Mouse (Mus musculus): ENCODE measurements around the gene Alg2. TPM values are rescaled to one million over a fixed set of nuclear protein-coding genes. Genes with fewer than 3 reads are reported as not detected.
A peak's percentile ranks its signal among the peaks of the same experiment; 100 is the strongest.

The Alg2 gene
- polyA plus RNA-seq, 1 experiment from 2014 or later = 161 TPM

DNA sequence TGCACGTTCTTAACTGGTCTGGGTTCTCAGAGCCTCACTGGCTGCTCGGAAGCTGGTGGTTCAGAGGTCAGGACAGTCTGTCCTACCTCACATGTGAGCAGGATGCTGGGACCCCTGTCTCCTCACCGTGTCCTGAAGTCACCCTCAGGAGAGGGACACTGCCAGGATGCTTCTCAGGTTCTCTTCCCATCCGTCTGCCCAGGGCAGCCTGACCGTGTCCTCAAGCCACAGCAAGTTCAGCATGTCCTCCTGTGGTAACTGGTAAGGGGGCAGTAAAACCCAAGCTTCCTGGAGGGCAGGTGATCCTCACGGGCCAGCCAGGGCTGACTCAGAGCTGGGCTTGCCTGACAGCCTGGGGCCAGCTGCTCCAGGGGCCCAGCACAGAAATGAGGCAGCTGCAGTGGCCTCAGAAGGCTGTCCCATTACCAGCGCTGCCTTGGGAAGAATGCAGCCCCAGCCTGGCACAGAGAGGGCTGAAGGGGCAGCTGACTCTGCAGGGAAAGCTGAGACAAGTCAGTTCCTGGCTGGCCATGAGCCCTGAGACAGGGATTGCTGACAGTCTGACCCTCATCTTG, 23.8 kb upstream of the Alg2 start:
- Histone ChIP-seq H3K4me1 (replicated peaks; ENCODE audit: control insufficient read depth, insufficient read depth, low read length) (no peaks in the 10 kb centered on the region), H3K27me3 (ENCODE audit: control insufficient read depth, insufficient read depth, low read length) (no peaks in the 10 kb centered on the region), H3K9ac (ENCODE audit: low read depth, low read length) (no peak overlapping the region), H3K27ac (ENCODE audit: low read depth, low read length) (no peak overlapping the region), H3K4me3 (ENCODE audit: low read depth, low read length) (no peak overlapping the region), H3K4me2 (replicated peaks; ENCODE audit: low read depth, low read length) (no peak overlapping the region), H3K36me3 (ENCODE audit: control insufficient read depth, insufficient read depth, low read length) (no peaks in the 10 kb centered on the region), H3K9me3 (ENCODE audit: control insufficient read depth, low read length) (no peaks in the 10 kb centered on the region)
- DNase-seq (ENCODE audit: low spot score) (no peak), ATAC-seq (ENCODE audit: low FRiP score) (no peak)
- 71% methylated on average over 7 of the region's 7 CpGs for WGBS

DNA sequence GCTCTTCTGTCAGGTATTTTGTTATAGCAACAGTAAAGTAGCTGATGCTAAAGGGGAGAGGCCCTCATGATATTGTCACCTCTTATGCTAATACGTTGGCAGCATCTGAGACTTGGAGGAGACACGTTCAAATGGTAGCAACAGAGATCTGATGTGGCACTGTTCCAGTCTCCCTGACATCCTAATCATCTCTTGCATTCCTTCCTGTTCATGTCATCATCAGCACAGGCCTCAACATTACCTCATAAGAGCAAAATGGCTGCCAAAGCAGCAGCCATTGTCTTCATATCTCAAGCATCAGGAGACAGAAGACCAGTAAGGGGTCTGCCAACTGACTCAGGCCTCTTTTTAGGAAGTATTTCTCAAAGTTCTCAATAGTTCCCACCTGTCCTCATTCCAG, 20.6 kb upstream of the Alg2 start:
- WGBS = 84% methylated on average over 2 of the region's 2 CpGs

DNA sequence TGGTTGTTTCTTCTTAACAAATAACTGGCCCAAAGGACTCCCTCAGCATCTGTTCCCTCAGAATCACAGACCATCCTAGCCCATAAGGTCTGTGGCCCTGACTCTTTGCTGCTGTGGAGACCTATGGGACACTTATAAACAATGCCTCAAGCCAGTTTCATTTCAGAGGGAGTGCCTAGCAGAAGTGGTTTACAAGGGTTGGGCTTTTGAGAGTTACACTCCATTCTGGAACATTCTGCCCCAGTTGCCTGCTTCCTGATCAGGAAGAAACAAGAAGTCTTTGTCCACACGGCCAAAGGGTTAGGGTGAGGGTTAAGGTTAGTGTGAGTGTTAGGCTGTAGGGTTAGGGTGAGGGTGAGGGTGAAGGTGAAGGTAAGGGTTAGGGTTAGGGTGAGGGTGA, 20.0 kb upstream of the Alg2 start:
- no peak for ATAC-seq (ENCODE audit: low FRiP score)
- no peak for DNase-seq (ENCODE audit: low spot score)
- no peak overlapping the region for H3K4me3 ChIP-seq (ENCODE audit: low read depth, low read length)
- H3K4me2 ChIP-seq (replicated peaks; ENCODE audit: low read depth, low read length) = no peak overlapping the region
- H3K27ac ChIP-seq (ENCODE audit: low read depth, low read length) = no peak overlapping the region
- WGBS = 62% methylated on average over 1 of the region's 1 CpGs
- H3K9ac ChIP-seq (ENCODE audit: low read depth, low read length) = no peak overlapping the region
- no peaks in the 10 kb centered on the region for H3K9me3 ChIP-seq (ENCODE audit: control insufficient read depth, low read length)
- H3K36me3 ChIP-seq (ENCODE audit: control insufficient read depth, insufficient read depth, low read length) = no peaks in the 10 kb centered on the region
- no peaks in the 10 kb centered on the region for H3K4me1 ChIP-seq (replicated peaks; ENCODE audit: control insufficient read depth, insufficient read depth, low read length)
- no peaks in the 10 kb centered on the region for H3K27me3 ChIP-seq (ENCODE audit: control insufficient read depth, insufficient read depth, low read length)

More for the DNA sequence above, 20.6 kb upstream of the Alg2 start:
- DNase-seq (ENCODE audit: low spot score) (no peak), ATAC-seq (ENCODE audit: low FRiP score) (no peak)
- Histone ChIP-seq H3K36me3 (ENCODE audit: control insufficient read depth, insufficient read depth, low read length) (no peaks in the 10 kb centered on the region), H3K9me3 (ENCODE audit: control insufficient read depth, low read length) (no peaks in the 10 kb centered on the region), H3K27ac (ENCODE audit: low read depth, low read length) (no peak overlapping the region), H3K4me2 (replicated peaks; ENCODE audit: low read depth, low read length) (no peak overlapping the region), H3K4me3 (ENCODE audit: low read depth, low read length) (no peak overlapping the region), H3K4me1 (replicated peaks; ENCODE audit: control insufficient read depth, insufficient read depth, low read length) (no peaks in the 10 kb centered on the region), H3K9ac (ENCODE audit: low read depth, low read length) (no peak overlapping the region), H3K27me3 (ENCODE audit: control insufficient read depth, insufficient read depth, low read length) (no peaks in the 10 kb centered on the region)

DNA sequence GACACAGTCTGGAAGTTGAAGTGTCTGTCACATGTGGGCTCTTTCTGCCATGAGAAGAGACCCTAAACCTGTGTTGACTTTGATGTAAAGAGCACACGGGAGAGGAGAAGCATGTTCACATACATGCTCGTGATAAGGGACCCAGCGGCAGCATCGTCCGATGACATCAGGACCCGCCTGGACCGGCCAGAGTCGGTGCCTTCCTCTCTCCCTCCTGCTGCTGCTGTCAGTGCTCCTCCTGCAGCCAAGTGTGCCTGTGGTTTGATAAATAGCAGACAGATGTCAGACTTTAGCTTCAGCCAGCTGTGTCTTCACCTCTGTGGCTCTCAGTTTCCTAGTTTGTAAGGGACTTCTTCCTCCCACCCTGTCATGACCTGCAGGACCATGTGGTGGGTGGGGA, 19.3 kb upstream of the Alg2 start:
- WGBS = 80% methylated on average over 8 of the region's 8 CpGs
- H3K4me1 ChIP-seq (replicated peaks; ENCODE audit: control insufficient read depth, insufficient read depth, low read length) = no peaks in the 10 kb centered on the region
- no peak for DNase-seq (ENCODE audit: low spot score)

DNA sequence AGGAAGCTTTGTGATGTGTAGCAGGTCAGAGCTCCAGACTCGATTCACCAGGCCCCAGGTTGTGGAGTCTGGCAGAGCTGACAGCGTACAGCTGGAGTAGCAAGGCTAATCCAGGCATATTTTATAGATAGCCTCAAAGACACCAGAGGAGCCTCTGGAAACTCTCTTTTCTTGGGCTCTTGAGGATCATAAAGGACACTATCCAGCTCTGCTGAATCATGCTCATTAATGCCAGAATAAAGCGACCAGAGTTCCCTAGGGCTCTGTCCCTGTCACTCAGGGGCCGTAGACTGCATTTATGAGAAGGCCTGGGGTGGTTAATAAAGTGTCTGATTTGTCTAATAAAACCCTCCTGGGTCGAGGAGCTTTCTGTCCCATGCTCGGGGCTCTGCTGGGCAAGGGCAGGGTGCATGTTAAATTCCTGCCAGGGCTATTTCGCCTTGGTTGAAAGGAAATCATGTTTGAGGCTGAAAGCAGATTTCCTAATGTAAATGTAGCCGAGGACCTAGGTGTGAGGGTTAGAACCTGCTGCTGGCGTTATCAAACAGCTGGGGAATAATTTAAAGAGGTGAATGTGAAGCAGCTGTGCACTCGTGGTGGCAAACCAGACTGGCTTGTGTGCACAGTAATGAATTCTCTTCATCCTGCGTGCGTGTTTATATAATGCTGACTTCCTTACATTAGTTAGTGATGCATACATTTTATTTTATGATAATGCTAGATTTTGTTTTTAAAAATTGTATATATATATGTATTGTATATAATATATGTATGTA, 18.4 kb upstream of the Alg2 start:
- peak; percentile 62 for ATAC-seq (ENCODE audit: low FRiP score)
- H3K27ac ChIP-seq (ENCODE audit: low read depth, low read length) = no peak overlapping the region
- WGBS = 58% methylated on average over 12 of the region's 12 CpGs
- H3K27me3 ChIP-seq (ENCODE audit: control insufficient read depth, insufficient read depth, low read length) = no peaks in the 10 kb centered on the region
- H3K9ac ChIP-seq (ENCODE audit: low read depth, low read length) = no peak overlapping the region
- no peak overlapping the region for H3K4me2 ChIP-seq (replicated peaks; ENCODE audit: low read depth, low read length)
- no peaks in the 10 kb centered on the region for H3K4me1 ChIP-seq (replicated peaks; ENCODE audit: control insufficient read depth, insufficient read depth, low read length)
- H3K9me3 ChIP-seq (ENCODE audit: control insufficient read depth, low read length) = no peaks in the 10 kb centered on the region
- no peaks in the 10 kb centered on the region for H3K36me3 ChIP-seq (ENCODE audit: control insufficient read depth, insufficient read depth, low read length)
- no peak overlapping the region for H3K4me3 ChIP-seq (ENCODE audit: low read depth, low read length)
- peak; percentile 18 for DNase-seq (ENCODE audit: low spot score)

More for the DNA sequence above, 19.3 kb upstream of the Alg2 start:
- ATAC-seq (ENCODE audit: low FRiP score) = no peak
- no peaks in the 10 kb centered on the region for H3K9me3 ChIP-seq (ENCODE audit: control insufficient read depth, low read length)
- H3K36me3 ChIP-seq (ENCODE audit: control insufficient read depth, insufficient read depth, low read length) = no peaks in the 10 kb centered on the region
- H3K9ac ChIP-seq (ENCODE audit: low read depth, low read length) = no peak overlapping the region
- H3K27me3 ChIP-seq (ENCODE audit: control insufficient read depth, insufficient read depth, low read length) = no peaks in the 10 kb centered on the region
- H3K4me2 ChIP-seq (replicated peaks; ENCODE audit: low read depth, low read length) = no peak overlapping the region
- no peak overlapping the region for H3K27ac ChIP-seq (ENCODE audit: low read depth, low read length)
- no peak overlapping the region for H3K4me3 ChIP-seq (ENCODE audit: low read depth, low read length)

DNA sequence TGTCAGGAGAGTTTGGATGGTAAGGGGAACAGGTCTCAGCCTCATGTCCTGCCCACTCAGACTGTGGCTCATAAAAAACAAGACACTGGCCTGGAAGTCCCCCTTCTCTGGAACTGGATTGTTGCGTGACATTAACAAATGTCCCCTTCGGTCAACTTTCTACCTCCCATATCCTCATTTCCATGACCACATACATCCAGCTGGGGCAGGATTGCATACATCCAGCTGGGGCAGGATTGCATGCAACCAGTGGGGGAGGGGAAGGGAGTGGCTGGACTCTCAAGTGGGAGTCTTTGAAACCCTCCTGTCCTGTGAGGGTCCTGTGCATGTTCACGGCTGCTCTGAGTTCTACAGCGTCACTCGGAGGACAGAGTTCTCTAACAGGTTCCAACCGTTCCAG, 17.1 kb upstream of the Alg2 start:
- no peaks in the 10 kb centered on the region for H3K27me3 ChIP-seq (ENCODE audit: control insufficient read depth, insufficient read depth, low read length)
- DNase-seq (ENCODE audit: low spot score) = no peak

DNA sequence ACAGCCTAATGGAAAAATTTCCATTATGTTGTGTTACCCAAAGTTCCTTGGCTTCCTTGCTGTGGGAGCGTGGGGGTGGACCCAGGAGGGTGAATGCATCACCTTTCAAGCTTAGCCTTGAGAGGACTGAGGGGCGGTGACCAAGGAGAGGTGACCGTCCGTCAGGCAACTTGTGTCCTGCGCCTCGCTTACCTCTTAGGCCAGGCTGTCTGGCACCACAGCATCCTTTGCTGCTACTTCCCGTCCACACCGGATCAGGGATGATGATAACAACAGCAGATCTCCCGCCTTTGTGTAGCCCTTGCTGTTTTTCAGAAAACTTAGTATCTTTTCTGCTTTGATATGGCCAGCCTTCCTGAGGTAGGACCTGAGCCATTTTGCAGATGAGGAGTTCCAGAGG, 6.4 kb upstream of the Alg2 start:
- DNase-seq (ENCODE audit: low spot score) = no peak
- Histone ChIP-seq H3K9me3 (ENCODE audit: control insufficient read depth, low read length) (no peaks in the 10 kb centered on the region), H3K36me3 (ENCODE audit: control insufficient read depth, insufficient read depth, low read length) (0 out of 2 replicates have a peak, but pooled peaks cover 2% of the 10 kb centered on the region), H3K27ac (ENCODE audit: low read depth, low read length) (no peak overlapping the region), H3K4me3 (ENCODE audit: low read depth, low read length) (no peak overlapping the region), H3K4me1 (replicated peaks; ENCODE audit: control insufficient read depth, insufficient read depth, low read length) (no peaks in the 10 kb centered on the region), H3K27me3 (ENCODE audit: control insufficient read depth, insufficient read depth, low read length) (no peaks in the 10 kb centered on the region), H3K4me2 (replicated peaks; ENCODE audit: low read depth, low read length) (no peak overlapping the region), H3K9ac (ENCODE audit: low read depth, low read length) (no peak overlapping the region)
- 96% methylated on average over 9 of the region's 9 CpGs for WGBS
- no peak for ATAC-seq (ENCODE audit: low FRiP score)

More for the DNA sequence above, 17.1 kb upstream of the Alg2 start:
- no peak overlapping the region for H3K27ac ChIP-seq (ENCODE audit: low read depth, low read length)
- 84% methylated on average over 6 of the region's 6 CpGs for WGBS
- H3K4me2 ChIP-seq (replicated peaks; ENCODE audit: low read depth, low read length) = no peak overlapping the region
- H3K9me3 ChIP-seq (ENCODE audit: control insufficient read depth, low read length) = no peaks in the 10 kb centered on the region
- no peaks in the 10 kb centered on the region for H3K4me1 ChIP-seq (replicated peaks; ENCODE audit: control insufficient read depth, insufficient read depth, low read length)
- no peaks in the 10 kb centered on the region for H3K36me3 ChIP-seq (ENCODE audit: control insufficient read depth, insufficient read depth, low read length)
- ATAC-seq (ENCODE audit: low FRiP score) = no peak
- no peak overlapping the region for H3K9ac ChIP-seq (ENCODE audit: low read depth, low read length)
- H3K4me3 ChIP-seq (ENCODE audit: low read depth, low read length) = no peak overlapping the region

DNA sequence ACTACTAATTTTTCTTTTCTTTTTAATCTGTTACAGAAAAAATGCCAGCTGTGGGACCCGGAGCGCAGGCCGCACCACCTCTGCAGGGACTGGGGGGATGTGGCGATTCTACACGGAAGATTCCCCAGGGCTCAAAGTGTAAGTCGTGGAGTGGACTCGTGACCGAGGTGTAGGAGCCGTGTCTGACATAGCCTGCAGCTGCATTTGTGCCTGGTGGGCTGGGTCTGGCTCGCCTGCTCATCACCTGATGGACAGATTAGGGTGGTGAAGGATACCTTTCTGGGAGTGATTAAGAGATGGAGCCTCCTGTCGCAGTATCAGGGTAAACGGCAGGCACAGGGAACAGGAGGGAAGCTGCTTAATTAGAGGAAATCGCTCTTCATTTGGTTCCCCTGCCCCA, 6.0 kb upstream of the Alg2 start:
- WGBS = 97% methylated on average over 13 of the region's 13 CpGs
- H3K9ac ChIP-seq (ENCODE audit: low read depth, low read length) = no peak overlapping the region
- 0 out of 2 replicates have a peak, but pooled peaks cover 2% of the 10 kb centered on the region for H3K36me3 ChIP-seq (ENCODE audit: control insufficient read depth, insufficient read depth, low read length)
- ATAC-seq (ENCODE audit: low FRiP score) (no peak), DNase-seq (ENCODE audit: low spot score) (no peak)
- H3K4me2 ChIP-seq (replicated peaks; ENCODE audit: low read depth, low read length) = no peak overlapping the region
- H3K4me3 ChIP-seq (ENCODE audit: low read depth, low read length) = no peak overlapping the region
- H3K27me3 ChIP-seq (ENCODE audit: control insufficient read depth, insufficient read depth, low read length) = no peaks in the 10 kb centered on the region
- H3K4me1 ChIP-seq (replicated peaks; ENCODE audit: control insufficient read depth, insufficient read depth, low read length) = no peaks in the 10 kb centered on the region
- H3K9me3 ChIP-seq (ENCODE audit: control insufficient read depth, low read length) = no peaks in the 10 kb centered on the region
- H3K27ac ChIP-seq (ENCODE audit: low read depth, low read length) = no peak overlapping the region

DNA sequence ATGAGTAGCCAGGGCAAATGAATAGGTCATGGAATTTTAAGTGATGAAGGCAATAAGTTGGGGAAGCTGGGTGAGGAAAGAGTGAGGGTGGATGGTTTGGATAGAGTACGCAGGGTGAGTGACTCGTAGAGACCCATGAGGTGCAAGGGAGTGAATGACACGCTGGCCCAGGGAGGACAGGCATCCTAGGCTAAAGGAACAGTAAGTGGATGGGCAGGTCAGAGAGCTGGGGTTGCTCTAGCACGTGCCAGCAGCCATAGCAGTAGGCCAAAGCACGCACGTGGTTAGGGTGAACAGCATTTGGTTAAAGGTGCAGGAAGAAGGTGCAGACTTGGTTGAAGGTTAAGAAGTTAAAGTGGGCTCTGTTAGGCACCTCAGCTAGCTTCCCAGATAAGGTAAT, 3.4 kb upstream of the Alg2 start:
- Histone ChIP-seq H3K4me3 (ENCODE audit: low read depth, low read length) (no peak overlapping the region), H3K4me1 (replicated peaks; ENCODE audit: control insufficient read depth, insufficient read depth, low read length) (no peaks in the 10 kb centered on the region), H3K27me3 (ENCODE audit: control insufficient read depth, insufficient read depth, low read length) (no peaks in the 10 kb centered on the region), H3K9ac (ENCODE audit: low read depth, low read length) (no peak overlapping the region), H3K27ac (ENCODE audit: low read depth, low read length) (no peak overlapping the region), H3K9me3 (ENCODE audit: control insufficient read depth, low read length) (no peaks in the 10 kb centered on the region), H3K36me3 (ENCODE audit: control insufficient read depth, insufficient read depth, low read length) (0 out of 2 replicates have a peak, but pooled peaks cover 2% of the 10 kb centered on the region), H3K4me2 (replicated peaks; ENCODE audit: low read depth, low read length) (no peak overlapping the region)
- DNase-seq (ENCODE audit: low spot score) (no peak), ATAC-seq (ENCODE audit: low FRiP score) (no peak)
- 93% methylated on average over 6 of the region's 6 CpGs for WGBS
